Mouse (Mus musculus) embryo, embryonic 9.5 days (tissue): ENCODE measurements at regions not wholly inside any gene's neighbourhood (a gene's known extent, or its start where the extent isn't known, plus 50 kb on each side); places are given as distances from the start of the nearest gene placed in this dataset.

Source experiments
- DNase-seq: peaks from one replicate; pipeline ENCODE4 v3.0.0-alpha.2; 2017; ENCODE audit errors: extremely low spot score

DNA sequence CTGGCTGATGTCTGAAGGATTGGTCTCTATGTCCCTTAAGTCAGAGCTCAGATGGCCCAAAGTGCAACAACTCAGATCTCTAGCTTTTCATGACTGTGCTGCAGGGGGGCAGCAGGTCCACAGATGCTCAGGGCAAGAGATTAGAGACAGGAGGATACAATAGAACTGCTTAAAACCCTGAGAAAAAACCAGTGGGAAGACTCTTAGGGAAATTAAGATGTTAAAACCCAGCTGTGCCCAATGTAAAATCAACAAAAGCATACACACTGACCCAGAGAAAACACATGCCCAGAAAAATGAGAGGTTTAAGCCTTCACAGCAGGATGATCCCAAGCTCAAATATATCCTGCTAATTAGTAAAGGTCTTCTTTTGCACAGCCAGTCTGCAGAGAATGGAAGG lies 403.5 kb downstream of the Klhl13 start:
- DNase-seq = peak; percentile 0

DNA sequence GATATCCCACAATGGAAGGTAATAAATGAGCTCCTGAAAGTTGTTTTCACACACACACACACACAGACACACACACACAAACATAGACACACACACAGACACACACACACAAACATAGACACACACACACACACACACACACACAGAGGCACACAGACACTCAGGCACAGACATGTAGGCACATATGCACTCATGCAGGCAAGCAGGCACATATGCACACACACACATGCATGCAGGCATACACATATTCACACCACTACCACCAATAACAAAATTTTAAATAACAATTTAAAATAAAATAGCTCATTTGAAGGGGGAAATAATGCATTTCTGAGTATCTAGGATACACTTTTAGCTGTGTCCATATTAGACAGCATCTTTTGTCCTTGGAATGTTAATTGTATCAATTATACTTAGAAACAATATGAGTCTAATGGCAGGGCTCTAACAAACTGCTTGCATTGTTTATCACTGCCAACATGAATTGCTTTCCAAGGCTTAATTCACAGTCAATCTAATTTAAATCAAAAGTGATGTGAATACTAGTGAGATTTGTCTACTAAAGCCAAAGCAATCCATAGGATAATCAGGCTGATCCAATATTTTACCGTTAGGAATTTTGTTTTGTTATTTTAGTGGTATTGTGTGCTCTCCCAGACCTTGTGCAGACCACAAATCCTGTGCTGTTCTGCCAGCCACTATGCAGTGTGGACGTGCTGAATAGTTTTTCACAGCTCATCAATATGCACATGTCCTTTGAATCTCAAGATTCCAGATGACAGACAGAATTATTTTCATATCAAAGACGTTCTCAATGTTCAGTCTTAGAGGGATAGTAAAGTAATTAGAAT lies 414.3 kb downstream of the Klhl13 start:
- no peak for DNase-seq
